Mouse (Mus musculus) forebrain, embryonic 14.5 days (tissue): ENCODE results near the gene Glg1. TPM values are rescaled to one million over a fixed set of nuclear protein-coding genes. Genes with fewer than 3 reads are reported as not detected.
"Not testable (repeated sequence)": the region's sequence is repeated elsewhere in the genome, so short reads cannot be mapped to it uniquely, and the experiment has no call there.

Experiments used
- ATAC-seq: fragments of 200-750 bp; cut with Nextera tagmentation; 2 replicates; pipeline ENCODE4 v1.8.0; 2017; ENCODE audit warnings: mild to moderate bottlenecking, moderate library complexity
- DNase-seq: peaks from one replicate; pipeline ENCODE4 v3.0.0-alpha.2; 2015; ENCODE audit warnings: low spot score
- H3K27ac ChIP-seq: fragments of 300-500 bp; sonication (generic); 2 replicates; pipeline ENCODE4 v1.5.1; 2014; ENCODE audit warnings: low read depth, mild to moderate bottlenecking, control low read depth, low read length, moderate library complexity
- H3K27me3 ChIP-seq: fragments of 300-500 bp; sonication (generic); replicated peaks from 2 replicates; pipeline ENCODE4 v1.6.1; 2014; ENCODE audit warnings: low read length, control low read depth, mixed read lengths; ENCODE audit not compliant: control insufficient read depth, insufficient read depth
- H3K36me3 ChIP-seq: fragments of 300-500 bp; sonication (generic); 2 replicates; pipeline ENCODE4 v1.6.1; 2014; ENCODE audit warnings: low read length, control low read depth; ENCODE audit not compliant: control insufficient read depth, insufficient read depth
- H3K4me1 ChIP-seq: fragments of 300-500 bp; sonication (generic); 2 replicates; pipeline ENCODE4 v1.6.1; 2014; ENCODE audit warnings: antibody characterized with exemption, low read length, control low read depth; ENCODE audit not compliant: control insufficient read depth, insufficient read depth
- H3K4me2 ChIP-seq: fragments of 300-500 bp; sonication (generic); 2 replicates; pipeline ENCODE4 v1.6.1; 2014; ENCODE audit warnings: mild to moderate bottlenecking, control low read depth, low read length
- H3K4me3 ChIP-seq: fragments of 300-500 bp; sonication (generic); 2 replicates; pipeline ENCODE4 v1.5.1; 2014; ENCODE audit warnings: low read depth, low read length, control low read depth
- H3K9ac ChIP-seq: fragments of 300-500 bp; sonication (generic); 2 replicates; pipeline ENCODE4 v1.6.1; 2014; ENCODE audit warnings: mild to moderate bottlenecking, low read length, control low read depth, moderate library complexity
- H3K9me3 ChIP-seq: fragments of 300-500 bp; sonication (generic); replicated peaks from 2 replicates; pipeline ENCODE4 v1.6.1; 2016; ENCODE audit warnings: low read length, control low read depth, mixed read lengths; ENCODE audit not compliant: control insufficient read depth
- WGBS: fragments of 180-500 bp; shearing (Covaris S2); extraction: QIAGEN DNeasy Blood & Tissue Kit; methylation state at CpG from one replicate; pipeline ENCODE4 v1.1.7; 2014; 5-methylcytosine and 5-hydroxymethylcytosine counted together
- polyA plus RNA-seq: library from polyadenylated mRNA; unstranded; fragments of >200 nt; fragmentation: Nextera tagmentation; extraction: Ambion mirVana; gene quantifications from 2 replicates; pipeline ENCODE4 v1.2.1, GENCODE M21; 2014

The Glg1 gene
- polyA plus RNA-seq, 1 experiment from 2014 or later, result 65.2 TPM

GRCm38 (mm10) chr8:111260251-111260650 is 1.2 kb upstream of the Glg1 start:
- H3K4me2 ChIP-seq, result no peak overlapping the region
- H3K36me3 ChIP-seq, result no peaks in the 10 kb centered on the region
- H3K9ac ChIP-seq, result no peak overlapping the region
- no peak overlapping the region for H3K27ac ChIP-seq
- DNase-seq (no peak), ATAC-seq (no peak)
- H3K27me3 ChIP-seq, result no peaks in the 10 kb centered on the region
- peaks cover 6% of the 10 kb centered on the region; the same call in 1 of the 2 replicates for H3K4me1 ChIP-seq
- H3K9me3 ChIP-seq, result no peaks in the 10 kb centered on the region
- WGBS, result 96% methylated on average over 5 of the region's 5 CpGs
- H3K4me3 ChIP-seq, result no peak overlapping the region

GRCm38 (mm10) chr8:111259408-111259741 is 359 bp upstream of the Glg1 start:
- Histone ChIP-seq H3K9me3 (no peaks in the 10 kb centered on the region), H3K27ac (peak overlapping the region; percentile 99), H3K4me2 (peak overlapping the region; percentile 43), H3K36me3 (no peaks in the 10 kb centered on the region), H3K4me1 (peaks cover 6% of the 10 kb centered on the region; the same call in 1 of the 2 replicates), H3K27me3 (no peaks in the 10 kb centered on the region), H3K9ac (peak overlapping the region; percentile 97), H3K4me3 (peak overlapping the region; percentile 80)
- ATAC-seq (no peak), DNase-seq (no peak)
- 10% methylated on average over 13 of the region's 13 CpGs for WGBS

- Histone ChIP-seq H3K27me3 (no peaks in the 10 kb centered on the region), H3K27ac (peak overlapping the region; percentile 99), H3K4me2 (peak overlapping the region; percentile 43), H3K9me3 (no peaks in the 10 kb centered on the region), H3K36me3 (no peaks in the 10 kb centered on the region), H3K4me1 (peaks cover 6% of the 10 kb centered on the region; the same call in 1 of the 2 replicates), H3K9ac (peak overlapping the region; percentile 97), H3K4me3 (peak overlapping the region; percentile 80)
- DNase-seq (peak; percentile 51), ATAC-seq (peak; percentile 60)
- WGBS, result under 1% methylated on average over 26 of the region's 26 CpGs
These were observed 896 bp downstream of the Glg1 start for GRCm38 (mm10) chr8:111258010-111258630.

- Histone ChIP-seq H3K4me1 (peaks cover 3% of the 10 kb centered on the region; the same call in 1 of the 2 replicates), H3K27me3 (no peaks in the 10 kb centered on the region), H3K4me2 (no peak overlapping the region), H3K9me3 (no peaks in the 10 kb centered on the region), H3K36me3 (no peaks in the 10 kb centered on the region), H3K4me3 (no peak overlapping the region), H3K9ac (no peak overlapping the region), H3K27ac (no peak overlapping the region)
- DNase-seq, result no peak
- ATAC-seq, result no peak
- 93% methylated on average over 4 of the region's 4 CpGs for WGBS
These were observed 6.4 kb downstream of the Glg1 start for GRCm38 (mm10) chr8:111252487-111253112.

GRCm38 (mm10) chr8:111250111-111250510 is 8.9 kb downstream of the Glg1 start:
- Histone ChIP-seq H3K36me3 (no peaks in the 10 kb centered on the region), H3K27me3 (no peaks in the 10 kb centered on the region), H3K4me1 (no peaks in the 10 kb centered on the region), H3K9ac (no peak overlapping the region), H3K9me3 (no peaks in the 10 kb centered on the region), H3K27ac (no peak overlapping the region), H3K4me2 (no peak overlapping the region), H3K4me3 (no peak overlapping the region)
- no peak for DNase-seq
- no peak for ATAC-seq
- WGBS, result 64% methylated on average over 2 of the region's 2 CpGs

- no peak for DNase-seq
- no peak overlapping the region for H3K27ac ChIP-seq
These were observed 10.9 kb downstream of the Glg1 start for GRCm38 (mm10) chr8:111248136-111248535.

GRCm38 (mm10) chr8:111246864-111247263 is 12.2 kb downstream of the Glg1 start:
- H3K4me2 ChIP-seq, ATAC-seq, H3K27ac ChIP-seq, DNase-seq, H3K4me3 ChIP-seq, H3K9ac ChIP-seq, H3K4me1 ChIP-seq, H3K36me3 ChIP-seq, H3K27me3 ChIP-seq, H3K9me3 ChIP-seq: not testable (repeated sequence)
- WGBS, result 97% methylated on average over 1 of the region's 1 CpGs

More at GRCm38 (mm10) chr8:111248136-111248535, 10.9 kb downstream of the Glg1 start:
- no peaks in the 10 kb centered on the region for H3K9me3 ChIP-seq
- ATAC-seq, result no peak
- no peaks in the 10 kb centered on the region for H3K36me3 ChIP-seq
- no peak overlapping the region for H3K4me3 ChIP-seq
- no peak overlapping the region for H3K4me2 ChIP-seq
- H3K27me3 ChIP-seq, result no peaks in the 10 kb centered on the region
- H3K9ac ChIP-seq, result no peak overlapping the region
- no peaks in the 10 kb centered on the region for H3K4me1 ChIP-seq

- DNase-seq, result no peak
- no peaks in the 10 kb centered on the region for H3K4me1 ChIP-seq
These were observed 12.7 kb downstream of the Glg1 start for GRCm38 (mm10) chr8:111246287-111246830.

GRCm38 (mm10) chr8:111237301-111237700 is 21.7 kb downstream of the Glg1 start:
- Histone ChIP-seq H3K27me3 (no peaks in the 10 kb centered on the region), H3K4me3 (no peak overlapping the region), H3K9me3 (no peaks in the 10 kb centered on the region), H3K36me3 (no peaks in the 10 kb centered on the region), H3K4me1 (no peaks in the 10 kb centered on the region), H3K9ac (no peak overlapping the region), H3K27ac (no peak overlapping the region), H3K4me2 (no peak overlapping the region)
- 73% methylated on average over 3 of the region's 3 CpGs for WGBS
- ATAC-seq (no peak), DNase-seq (no peak)

More at GRCm38 (mm10) chr8:111246287-111246830, 12.7 kb downstream of the Glg1 start:
- WGBS, result 89% methylated on average over 4 of the region's 4 CpGs
- Histone ChIP-seq H3K9ac (no peak overlapping the region), H3K27ac (no peak overlapping the region), H3K36me3 (no peaks in the 10 kb centered on the region), H3K27me3 (no peaks in the 10 kb centered on the region), H3K9me3 (no peaks in the 10 kb centered on the region), H3K4me2 (no peak overlapping the region), H3K4me3 (no peak overlapping the region)
- no peak for ATAC-seq
